Mouse (Mus musculus) c-Kit-positive CD71-positive TER-119-positive erythroid progenitor cells, embryonic 14.5 days (primary cell): ENCODE measurements around the gene Olfr469.
"Not testable (repeated sequence)": the region's sequence is repeated elsewhere in the genome, so short reads cannot be mapped to it uniquely, and the experiment has no call there.

Experiments
- DNase-seq: peaks from one replicate; pipeline ENCODE4 v3.0.0-alpha.2; 2013; ENCODE audit warnings: low spot score

Olfr469 gene

DNA sequence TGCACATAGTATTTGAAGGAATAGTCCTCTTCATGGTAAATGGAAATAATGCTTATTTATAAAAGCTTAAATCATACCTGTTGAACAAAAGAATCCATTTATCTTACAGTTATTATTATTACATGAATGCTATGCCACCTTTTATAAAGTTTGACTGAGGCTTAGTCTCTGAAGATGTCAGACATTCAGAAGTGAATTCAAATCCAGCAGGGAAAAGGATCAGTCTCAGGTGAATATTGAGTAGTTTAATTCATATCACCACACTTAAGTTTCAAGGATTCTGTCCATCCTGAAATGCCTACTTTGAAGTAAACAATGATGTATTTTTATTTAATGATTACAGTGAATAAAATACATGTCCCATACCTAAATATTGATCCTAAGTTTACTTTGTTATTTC, at the start of gene Olfr469:
Olfr469 (minus strand) TSS at position 101 of the 400 bp plus-strand sequence.
- DNase-seq = not testable (repeated sequence)

GRCm38 (mm10) chr7:107847390-107847789, 22.0 kb upstream of the Olfr469 start, which contains the start of gene Olfr470:
TSS of gene Olfr470 (minus strand) at chr7:107847490.
- not testable (repeated sequence) for DNase-seq

GRCm38 (mm10) chr7:107841719-107842118, 16.4 kb upstream of the Olfr469 start:
- no peak for DNase-seq

DNA sequence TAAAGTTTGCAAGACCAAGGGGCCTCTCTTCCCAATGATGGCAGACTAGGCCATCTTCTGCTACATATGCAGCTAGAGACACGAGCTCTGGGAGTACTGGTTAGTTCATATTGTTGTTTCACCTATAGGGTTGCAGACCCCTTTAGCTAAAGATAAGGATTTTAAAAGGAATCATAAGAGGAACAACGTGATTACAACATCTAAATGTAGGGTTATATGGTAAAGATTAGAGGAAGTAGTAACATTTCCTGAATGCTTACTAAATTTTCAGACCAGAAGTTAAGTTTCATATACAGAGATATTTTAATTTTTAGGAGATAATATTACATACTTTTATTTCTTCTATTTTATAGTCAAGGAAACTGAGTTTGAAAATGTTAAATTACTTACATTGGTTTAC, 1.5 kb downstream of the Olfr469 start:
- not testable (repeated sequence) for DNase-seq

DNA sequence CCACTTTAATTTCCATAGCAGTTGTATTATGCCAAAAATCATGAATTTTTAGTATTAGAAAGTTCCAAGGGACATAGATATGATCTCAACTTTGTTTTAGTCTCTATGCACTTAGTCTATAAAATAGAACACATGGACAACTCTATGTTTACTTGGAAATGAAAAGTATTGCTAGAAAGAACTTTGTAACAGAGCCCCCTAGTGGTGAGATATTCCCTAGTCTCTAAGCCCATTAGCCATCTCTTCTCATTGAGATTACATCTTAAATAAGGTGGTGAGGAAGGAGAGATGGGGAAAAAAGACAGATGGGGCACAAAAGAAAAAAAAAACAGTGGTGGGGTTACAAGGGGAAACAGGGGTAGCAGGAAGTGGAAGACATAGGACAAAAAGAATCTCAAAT, 5.9 kb downstream of the Olfr469 start:
- DNase-seq = no peak

- no peak for DNase-seq
Observed at GRCm38 (mm10) chr7:107811963-107812362, 13.4 kb downstream of the Olfr469 start, which contains the start of gene Olfr467. TSS of gene Olfr467 (plus strand) at chr7:107812263.

DNA sequence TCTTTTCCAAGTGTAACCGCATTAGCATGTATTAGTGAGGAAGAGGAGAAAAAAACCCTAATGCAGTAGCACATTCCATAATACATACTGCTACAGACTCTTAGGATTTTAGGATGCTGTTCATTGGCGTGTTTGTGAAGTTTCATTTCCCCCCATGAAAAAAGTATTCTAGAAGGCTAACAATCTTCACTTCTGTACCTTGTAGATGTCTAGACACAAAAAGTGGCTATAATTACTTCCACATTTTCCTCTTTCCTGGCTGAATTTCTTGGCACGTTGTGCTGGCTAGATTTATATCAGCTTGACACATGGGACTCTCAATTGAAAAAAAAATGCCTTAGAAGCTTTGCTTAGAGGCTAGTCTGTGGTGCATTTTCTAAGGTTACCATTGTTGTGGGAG, 23.2 kb downstream of the Olfr469 start:
- DNase-seq = no peak

DNA sequence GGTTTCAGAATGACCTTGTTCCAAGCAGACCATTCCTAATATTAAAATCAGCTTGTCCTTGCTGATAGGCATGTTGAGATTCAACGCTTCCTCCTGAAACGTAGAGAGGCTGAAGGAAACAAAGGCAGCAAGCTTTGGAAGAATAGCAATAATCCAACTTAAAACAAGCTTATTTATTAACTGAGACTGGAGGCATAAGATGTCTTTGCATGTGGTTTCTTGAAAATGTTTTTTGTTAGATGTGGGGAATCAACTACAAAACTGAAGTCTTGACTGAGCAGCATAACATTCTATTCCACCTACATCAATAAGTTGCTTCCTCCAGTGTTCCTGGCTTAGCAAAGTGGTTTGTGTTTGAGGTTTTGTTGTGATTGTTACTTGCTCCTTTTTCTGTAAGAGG, 24.2 kb downstream of the Olfr469 start, which contains the start of gene Ovch2:
Ovch2 (minus strand) TSS at position 101 of the 400 bp plus-strand sequence.
- no peak for DNase-seq

DNA sequence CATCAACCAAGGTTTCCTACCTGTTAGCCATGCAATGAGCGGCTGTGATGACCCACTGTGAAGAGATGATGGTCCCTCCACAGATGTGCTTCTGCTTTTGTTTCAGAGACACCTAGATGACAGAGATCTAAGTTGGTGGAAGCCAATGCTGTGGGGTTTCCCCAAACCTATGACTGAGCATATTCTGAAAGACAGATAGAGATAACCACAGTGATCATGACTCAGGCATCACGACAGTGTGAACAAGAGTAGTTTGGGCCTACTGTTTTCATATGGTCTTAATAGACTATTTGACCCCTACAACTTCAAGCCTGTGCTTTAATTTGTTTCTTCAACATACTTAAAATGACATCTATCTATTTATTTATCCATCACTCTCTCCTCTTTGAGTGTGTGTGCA, 28.8 kb downstream of the Olfr469 start:
- no peak for DNase-seq

- no peak for DNase-seq
Observed at GRCm38 (mm10) chr7:107787977-107788620, 37.2 kb downstream of the Olfr469 start.

DNA sequence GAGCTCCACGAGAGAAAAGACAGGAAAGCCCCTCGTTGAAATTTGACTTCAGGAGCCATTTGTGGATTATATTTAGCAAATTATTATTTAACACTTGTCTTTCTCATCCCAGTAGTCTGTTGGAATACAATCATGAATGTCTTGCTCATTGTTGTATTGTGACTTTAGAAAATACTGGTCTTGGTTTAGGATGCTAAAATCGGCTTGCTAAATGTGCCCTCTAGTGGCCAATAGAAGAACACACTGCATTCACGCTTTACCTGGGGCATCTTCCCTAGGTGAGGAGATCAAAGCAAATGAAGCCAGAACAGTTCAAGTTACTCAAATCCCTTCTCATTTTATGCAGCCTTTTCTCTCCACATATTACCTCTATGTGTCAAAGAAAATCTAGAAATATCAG, 45.7 kb downstream of the Olfr469 start:
- DNase-seq = no peak

DNA sequence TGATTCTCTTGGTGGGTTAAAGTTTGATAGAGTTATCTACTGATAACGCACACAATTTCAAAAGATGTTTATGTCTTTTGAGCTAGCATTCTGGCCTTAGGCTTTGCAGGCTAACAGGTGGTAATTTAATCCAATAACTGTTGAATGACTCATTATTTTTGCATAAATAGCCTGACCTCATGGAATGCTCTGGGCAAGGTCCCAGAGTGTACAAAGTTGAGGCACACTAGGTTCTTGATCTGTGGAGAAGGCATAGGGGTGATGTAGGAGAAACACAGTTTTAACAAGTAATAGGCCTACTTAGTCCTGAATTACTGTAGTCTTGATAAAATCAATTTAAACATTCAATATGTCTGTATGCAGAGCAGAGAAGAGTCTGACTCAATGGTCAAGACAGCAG, 47.1 kb downstream of the Olfr469 start:
- DNase-seq = no peak

- DNase-seq = no peak
Observed at GRCm38 (mm10) chr7:107770812-107771211, 54.5 kb downstream of the Olfr469 start.
